Mouse (Mus musculus) ovary, adult 18-20 months (tissue): ENCODE data around the gene Gdpgp1.

Source experiments
- DNase-seq: peaks from one replicate; pipeline ENCODE4 v3.0.0; 2022; ENCODE audit warnings: low spot score, mixed read lengths

The Gdpgp1 gene

GRCm38 (mm10) chr7:80232489-80233029 is at the start of gene Gdpgp1, which contains the start of gene Cib1:
Gdpgp1 (plus strand) TSS chr7:80232865.
Cib1 (minus strand) TSS chr7:80232813.
- peak; percentile 97 for DNase-seq

- DNase-seq = no peak
Measured at GRCm38 (mm10) chr7:80183466-80183865, 49.2 kb upstream of the Gdpgp1 start.

GRCm38 (mm10) chr7:80183969-80184368 is 48.7 kb upstream of the Gdpgp1 start:
- no peak for DNase-seq

- no peak for DNase-seq
Measured at GRCm38 (mm10) chr7:80184551-80184950, 48.1 kb upstream of the Gdpgp1 start.

GRCm38 (mm10) chr7:80184968-80185367 is 47.7 kb upstream of the Gdpgp1 start:
- DNase-seq = no peak

GRCm38 (mm10) chr7:80186021-80186420 is 46.6 kb upstream of the Gdpgp1 start:
- peak; percentile 93 for DNase-seq

- DNase-seq = peak; percentile 95
Measured at GRCm38 (mm10) chr7:80186531-80187296, 46.0 kb upstream of the Gdpgp1 start, which contains the start of gene Sema4b. Sema4b (plus strand) TSS chr7:80186841.

- DNase-seq = no peak
Measured at GRCm38 (mm10) chr7:80187501-80187900, 45.2 kb upstream of the Gdpgp1 start.

- DNase-seq = no peak
Measured at GRCm38 (mm10) chr7:80188579-80189125, 44.0 kb upstream of the Gdpgp1 start.

GRCm38 (mm10) chr7:80189147-80189933 is 43.3 kb upstream of the Gdpgp1 start:
- DNase-seq = no peak

- DNase-seq = peak; percentile 63
Measured at GRCm38 (mm10) chr7:80191455-80191854, 41.2 kb upstream of the Gdpgp1 start.

GRCm38 (mm10) chr7:80192226-80193061 is 40.2 kb upstream of the Gdpgp1 start:
- peak; percentile 86 for DNase-seq

GRCm38 (mm10) chr7:80193941-80194739 is 38.5 kb upstream of the Gdpgp1 start:
- DNase-seq = no peak

- DNase-seq = no peak
Measured at GRCm38 (mm10) chr7:80195146-80195545, 37.5 kb upstream of the Gdpgp1 start.

- DNase-seq = no peak
Measured at GRCm38 (mm10) chr7:80195576-80196263, 36.9 kb upstream of the Gdpgp1 start.

GRCm38 (mm10) chr7:80197371-80197770 is 35.3 kb upstream of the Gdpgp1 start:
- DNase-seq = no peak

- DNase-seq = peak; percentile 86
Measured at GRCm38 (mm10) chr7:80197941-80198778, 34.5 kb upstream of the Gdpgp1 start.

GRCm38 (mm10) chr7:80198863-80199262 is 33.8 kb upstream of the Gdpgp1 start:
- no peak for DNase-seq

- DNase-seq = no peak
Measured at GRCm38 (mm10) chr7:80199286-80199685, 33.4 kb upstream of the Gdpgp1 start.
